Mouse (Mus musculus) gastrocnemius, adult 2 months (tissue): ENCODE results near the gene Zfp446. TPM values are rescaled to one million over a fixed set of nuclear protein-coding genes. Genes with fewer than 3 reads are reported as not detected.

Experiments used
- DNase-seq: peaks from one replicate; pipeline ENCODE4 v3.0.0; 2022
- H3K27ac ChIP-seq: fragments of 200-600 bp; 2 replicates; pipeline ENCODE4 v1.8.1; 2022; ENCODE audit warnings: mild to moderate bottlenecking
- H3K4me3 ChIP-seq: fragments of 200-600 bp; 2 replicates; pipeline ENCODE4 v1.8.1; 2022; ENCODE audit warnings: mild to moderate bottlenecking, moderate library complexity
- CTCF ChIP-seq: fragments of 200-600 bp; IDR thresholded peaks from 2 replicates; pipeline ENCODE4 v1.8.1; 2022; ENCODE audit warnings: antibody characterized with exemption, mild to moderate bottlenecking, moderate library complexity
- intact Hi-C: fragments of 180-260 bp; cut with DNase I; formaldehyde crosslinking; loops from one replicate; pipeline ENCODE4 v1.15.1; 2025
- total RNA-seq, 2 experiments: library from RNA; stranded (reverse); gene quantifications; 2 replicates each; pipeline ENCODE4 v1.2.3; 2021

Gene Zfp446
- total RNA-seq, 2 experiments from 2014 or later: 2.7 TPM

DNA sequence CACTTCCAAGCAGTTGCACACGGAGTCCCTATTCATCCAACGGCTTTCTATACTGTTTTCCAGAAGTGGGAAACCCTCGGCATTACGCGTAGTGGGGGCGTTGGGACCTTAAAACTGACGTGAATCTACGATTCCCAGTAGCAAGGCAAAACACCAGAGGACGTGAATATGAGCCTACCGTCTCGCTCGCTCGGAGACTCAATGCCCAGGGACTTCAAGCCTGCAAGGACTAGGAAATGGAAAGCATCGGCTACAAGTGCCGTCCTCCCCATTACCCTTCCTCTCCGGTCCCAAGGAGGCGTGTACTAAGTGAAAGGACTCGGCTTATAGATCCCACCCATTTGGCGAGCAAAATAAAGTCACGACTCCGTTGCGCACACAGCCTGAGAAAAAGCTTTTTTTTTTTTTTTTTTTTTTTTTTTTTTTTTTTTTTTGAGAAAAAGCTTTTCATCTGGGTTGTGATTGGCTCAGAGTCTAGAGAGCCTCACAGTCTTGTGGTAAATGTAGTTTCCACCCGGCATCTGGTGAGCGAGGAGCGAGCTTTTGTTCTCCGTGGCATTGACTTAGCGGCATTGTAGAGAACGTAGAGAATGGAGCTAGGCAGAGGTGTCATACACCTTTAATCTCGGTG lies 16.0 kb upstream of the Zfp446 start:
- TF ChIP-seq CTCF: no peak
- Histone ChIP-seq H3K4me3 (peak overlapping the region; percentile 76), H3K27ac (peak overlapping the region; percentile 85)
- peak; percentile 44 for DNase-seq
- intact Hi-C loops: loop anchor here (5.0 kb wide), 1 partner anchor 39 kb away; the partner anchor contains the start of gene Rps5

DNA sequence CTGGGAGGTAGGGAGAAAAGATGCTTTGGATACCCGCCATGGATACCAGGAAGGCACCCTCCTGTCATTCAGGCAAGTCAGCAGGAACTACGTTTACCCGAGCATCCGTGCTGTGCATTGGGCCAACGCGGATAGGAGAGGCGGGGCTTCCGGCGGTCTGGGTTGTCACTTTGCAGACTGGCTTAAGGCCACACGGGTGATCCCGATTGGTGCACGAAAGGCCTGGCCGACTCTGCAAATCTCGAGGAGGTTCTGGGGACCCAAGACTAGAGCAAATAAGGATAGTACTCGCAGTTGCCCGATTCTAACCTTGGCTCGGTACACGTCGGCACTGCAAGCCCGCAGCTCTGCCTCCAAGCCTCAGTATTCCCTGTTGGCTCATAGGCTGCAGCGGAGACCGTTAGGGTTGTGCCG lies 12.0 kb upstream of the Zfp446 start, which contains the start of gene Zfp324:
Gene Zfp324 (plus strand): TSS at position 161 of the 414 bp plus-strand sequence.
- intact Hi-C loops: no loop called here

GRCm38 (mm10) chr7:12966104-12966845 lies 11.4 kb upstream of the Zfp446 start:
- Histone ChIP-seq H3K4me3 (peak overlapping the region; percentile 98), H3K27ac (peak overlapping the region; percentile 93)
- peak; percentile 72 for DNase-seq
- no peak for TF ChIP-seq CTCF
- intact Hi-C loops: no loop called here

More for the DNA sequence above, 12.0 kb upstream of the Zfp446 start, which contains the start of gene Zfp324:
- Histone ChIP-seq H3K4me3 (peak within 1 kb of the TSS; percentile 98), H3K27ac (peak within 1 kb of the TSS; percentile 93)
- peak; percentile 95 for DNase-seq
- no peak for TF ChIP-seq CTCF

DNA sequence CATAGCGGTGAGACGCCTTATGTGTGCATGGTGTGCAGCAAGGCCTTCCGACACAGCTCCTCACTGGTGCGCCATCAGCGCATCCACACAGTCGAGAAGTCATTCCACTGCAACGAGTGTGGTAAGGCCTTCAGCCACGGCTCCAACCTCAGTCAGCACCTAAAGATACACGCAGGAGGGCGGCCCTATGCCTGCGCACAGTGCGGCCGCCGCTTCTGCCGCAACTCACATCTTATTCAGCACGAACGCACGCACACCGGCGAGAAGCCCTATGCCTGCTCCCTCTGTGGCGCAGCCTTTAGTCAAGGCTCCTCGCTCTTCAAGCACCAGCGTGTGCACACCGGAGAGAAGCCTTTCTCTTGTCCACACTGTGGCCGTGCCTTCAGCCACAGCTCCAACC lies 6.7 kb upstream of the Zfp446 start:
- Histone ChIP-seq H3K27ac (no peak overlapping the region), H3K4me3 (no peak overlapping the region)
- no peak for DNase-seq
- intact Hi-C loops: no loop called here
- TF ChIP-seq CTCF: no peak

DNA sequence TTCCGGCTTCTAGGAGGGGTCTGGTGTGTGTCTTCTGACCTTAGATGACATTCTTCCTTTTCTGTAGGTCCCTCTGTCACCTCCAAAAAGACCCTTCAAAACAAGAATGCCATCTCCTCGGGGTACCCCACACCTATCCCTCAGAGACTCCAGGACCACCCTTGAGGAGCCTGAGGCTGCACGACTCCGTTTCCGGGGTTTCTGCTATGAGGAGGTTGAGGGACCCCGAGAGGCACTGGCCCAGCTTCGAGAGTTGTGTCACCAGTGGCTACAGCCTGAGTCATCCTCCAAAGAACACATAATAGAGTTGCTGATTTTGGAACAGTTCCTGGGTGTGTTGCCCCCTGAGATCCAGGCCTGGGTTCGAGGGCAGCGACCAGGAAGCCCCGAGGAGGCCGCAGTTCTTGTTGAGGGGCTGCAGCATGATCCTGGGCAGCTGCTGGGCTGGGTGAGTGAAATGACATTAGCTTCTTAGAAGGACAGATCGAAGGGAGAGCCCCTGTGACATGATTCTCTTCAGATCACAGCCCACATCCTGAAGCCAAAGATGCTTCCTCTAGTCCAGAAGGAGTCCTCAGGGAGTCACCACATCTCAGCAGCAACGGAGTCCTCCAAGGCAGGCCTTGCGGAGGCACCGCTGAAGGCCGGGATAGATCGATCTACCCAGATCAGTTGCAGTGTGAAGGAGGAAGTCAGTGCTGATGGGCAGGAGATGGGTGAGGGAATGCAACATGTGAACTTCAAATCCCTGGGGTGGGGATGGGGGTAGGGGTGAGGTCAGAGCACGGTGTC lies 1.5 kb downstream of the Zfp446 start:
- Histone ChIP-seq H3K4me3 (peak overlapping the region; percentile 87), H3K27ac (peak overlapping the region; percentile 98)
- no peak for TF ChIP-seq CTCF
- no peak for DNase-seq
- intact Hi-C loops: loop anchor here (5.0 kb wide), 1 partner anchor 43 kb away; no protein-coding TSS in a partner anchor

DNA sequence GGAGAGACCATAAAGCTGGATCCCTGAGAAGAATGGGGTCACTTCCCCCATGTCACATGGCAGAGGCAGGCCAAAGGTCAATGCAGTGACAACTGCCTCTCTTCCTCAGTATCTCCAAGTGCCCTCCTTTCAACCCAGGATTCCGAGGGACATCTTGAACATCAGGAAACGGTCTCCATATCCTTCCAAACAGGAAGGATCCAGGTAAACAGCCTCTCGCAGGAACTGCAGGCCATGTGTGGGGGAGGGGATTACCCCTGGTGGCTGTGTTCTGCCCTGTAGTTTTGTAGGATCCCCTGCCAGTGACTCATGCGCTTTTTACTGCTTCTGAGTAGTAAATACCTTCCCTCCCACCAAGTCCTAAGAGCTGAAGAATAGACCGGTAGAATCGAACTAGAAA lies 2.1 kb downstream of the Zfp446 start:
- intact Hi-C loops: loop anchor here (5.0 kb wide), 1 partner anchor 43 kb away; no protein-coding TSS in a partner anchor
- no peak for TF ChIP-seq CTCF
- no peak for DNase-seq
- H3K4me3 ChIP-seq: no peak overlapping the region
- H3K27ac ChIP-seq: no peak overlapping the region

DNA sequence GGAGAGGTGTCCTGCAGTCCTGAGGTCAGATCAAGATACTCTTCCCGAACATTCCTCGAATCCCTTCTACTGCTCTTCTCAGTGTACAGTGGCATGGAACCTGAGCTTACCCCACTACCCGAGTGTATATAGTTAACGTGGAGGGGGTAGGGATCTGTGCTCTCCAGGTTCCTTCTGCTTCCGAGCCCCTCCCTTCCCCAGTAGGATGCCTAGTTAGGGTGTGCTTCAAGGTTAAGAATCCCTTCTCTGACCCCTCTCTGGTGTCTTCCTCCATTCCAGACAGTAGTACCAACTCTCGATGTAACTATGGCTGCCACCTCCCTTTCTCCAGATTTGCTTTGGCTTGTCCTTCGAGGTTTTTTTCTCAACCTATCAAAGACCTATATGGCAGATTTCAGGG lies 2.6 kb downstream of the Zfp446 start:
- no peak for TF ChIP-seq CTCF
- intact Hi-C loops: no loop called here

DNA sequence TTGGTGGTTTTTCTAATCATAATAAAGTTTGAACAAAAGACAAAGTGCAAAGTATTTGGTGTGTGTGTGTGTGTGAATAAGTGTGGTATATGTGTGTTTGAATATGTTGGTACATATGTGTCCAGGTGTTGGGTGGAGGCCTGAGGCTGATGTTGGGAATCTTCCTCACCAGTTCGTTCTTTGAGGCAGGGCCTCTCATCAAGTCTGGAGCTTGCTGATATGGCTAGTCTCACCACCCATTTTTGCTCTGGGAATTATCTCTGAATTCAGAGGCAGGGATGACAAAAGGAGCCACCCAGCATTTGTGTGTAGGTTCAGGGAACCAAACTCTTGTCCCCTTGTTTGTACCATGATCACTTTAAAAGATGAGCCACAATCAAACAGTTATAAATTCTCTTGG lies 8.1 kb downstream of the Zfp446 start:
- H3K27ac ChIP-seq: no peak overlapping the region
- no peak for TF ChIP-seq CTCF
- intact Hi-C loops: no loop called here
- no peak overlapping the region for H3K4me3 ChIP-seq
- DNase-seq: no peak

More for the DNA sequence above, 2.6 kb downstream of the Zfp446 start:
- Histone ChIP-seq H3K27ac (no peak overlapping the region), H3K4me3 (no peak overlapping the region)
- no peak for DNase-seq

DNA sequence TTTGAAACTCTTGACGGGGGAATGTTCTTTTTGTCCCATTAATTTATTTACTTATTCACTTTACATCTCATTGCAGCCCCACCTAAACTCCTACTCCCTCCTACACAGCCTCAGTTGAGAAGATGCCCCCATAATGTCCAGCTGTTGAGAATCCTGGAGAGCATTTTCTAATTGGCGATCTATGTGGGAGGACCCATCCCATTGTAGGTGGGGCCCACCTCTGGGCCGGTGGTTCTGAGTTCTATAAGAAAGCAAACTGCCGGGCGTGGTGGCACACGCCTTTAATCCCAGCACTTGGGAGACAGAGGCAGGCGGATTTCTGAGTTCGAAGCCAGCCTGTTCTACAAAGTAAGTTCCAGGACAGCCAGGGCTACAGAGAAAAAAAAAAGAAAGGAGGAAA lies 9.3 kb downstream of the Zfp446 start:
- H3K4me3 ChIP-seq: no peak overlapping the region
- intact Hi-C loops: no loop called here
- no peak for DNase-seq
- no peak for TF ChIP-seq CTCF
- no peak overlapping the region for H3K27ac ChIP-seq

- DNase-seq: no peak
- Histone ChIP-seq H3K27ac (no peak overlapping the region), H3K4me3 (no peak overlapping the region)
- TF ChIP-seq CTCF: no peak
- intact Hi-C loops: no loop called here
These were observed 10.0 kb downstream of the Zfp446 start for GRCm38 (mm10) chr7:12987409-12988189.

DNA sequence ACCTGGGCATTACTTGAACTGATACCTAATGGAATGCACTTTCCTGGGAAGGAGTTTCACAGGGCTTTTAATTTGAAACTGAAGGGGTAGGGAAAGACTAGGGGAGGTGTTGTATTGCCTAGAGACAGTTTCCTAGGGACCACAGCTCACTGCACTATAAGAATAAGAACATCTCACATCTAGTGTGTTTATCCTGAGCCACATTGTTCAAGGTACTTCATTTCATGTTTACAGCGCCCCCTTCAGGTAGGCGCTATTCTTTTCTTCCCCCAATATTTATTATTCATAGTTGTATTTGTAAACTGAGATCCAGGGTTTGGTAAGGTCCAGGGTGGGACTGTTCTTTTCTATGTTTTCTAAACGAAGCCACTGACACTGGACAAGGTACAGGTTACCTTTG lies 14.6 kb downstream of the Zfp446 start:
- intact Hi-C loops: no loop called here
- Histone ChIP-seq H3K4me3 (no peak overlapping the region), H3K27ac (no peak overlapping the region)
- no peak for DNase-seq
- TF ChIP-seq CTCF: peak; percentile 66

- intact Hi-C loops: no loop called here
- H3K4me3 ChIP-seq: no peak overlapping the region
- no peak overlapping the region for H3K27ac ChIP-seq
- no peak for DNase-seq
- no peak for TF ChIP-seq CTCF
These were observed 15.5 kb downstream of the Zfp446 start for GRCm38 (mm10) chr7:12993148-12993547.
